Mouse (Mus musculus): Measurements from ENCODE around the gene Rpl10a.
A peak's percentile ranks its signal among the peaks of the same experiment; 100 is the strongest.
"Not testable (repeated sequence)": the region's sequence is repeated elsewhere in the genome, so short reads cannot be mapped to it uniquely, and the experiment has no call there.

The Rpl10a gene

GRCm38 (mm10) chr17:28308297-28309195, 19.7 kb upstream of the Rpl10a start:
- peak; percentile 79 for DNase-seq

DNA sequence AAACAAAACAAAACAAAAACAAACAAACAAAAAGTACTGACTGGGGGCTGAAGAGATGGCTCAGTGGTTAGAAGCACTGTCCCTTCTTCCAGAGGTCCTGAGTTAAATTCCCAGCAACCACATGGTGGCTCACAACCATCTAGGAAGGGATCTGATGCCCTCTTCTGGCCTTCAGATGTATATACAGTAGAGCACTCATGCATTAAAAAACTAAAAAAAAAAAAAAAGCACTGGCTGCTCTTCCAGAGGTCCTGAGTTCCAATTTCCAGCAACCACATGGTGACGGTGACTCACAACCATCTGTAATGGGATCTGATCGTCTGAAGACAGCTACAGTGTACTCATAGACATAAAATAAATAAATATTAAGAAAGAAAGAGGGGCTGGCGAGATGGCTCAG, 17.4 kb upstream of the Rpl10a start:
- no peak for DNase-seq

DNA sequence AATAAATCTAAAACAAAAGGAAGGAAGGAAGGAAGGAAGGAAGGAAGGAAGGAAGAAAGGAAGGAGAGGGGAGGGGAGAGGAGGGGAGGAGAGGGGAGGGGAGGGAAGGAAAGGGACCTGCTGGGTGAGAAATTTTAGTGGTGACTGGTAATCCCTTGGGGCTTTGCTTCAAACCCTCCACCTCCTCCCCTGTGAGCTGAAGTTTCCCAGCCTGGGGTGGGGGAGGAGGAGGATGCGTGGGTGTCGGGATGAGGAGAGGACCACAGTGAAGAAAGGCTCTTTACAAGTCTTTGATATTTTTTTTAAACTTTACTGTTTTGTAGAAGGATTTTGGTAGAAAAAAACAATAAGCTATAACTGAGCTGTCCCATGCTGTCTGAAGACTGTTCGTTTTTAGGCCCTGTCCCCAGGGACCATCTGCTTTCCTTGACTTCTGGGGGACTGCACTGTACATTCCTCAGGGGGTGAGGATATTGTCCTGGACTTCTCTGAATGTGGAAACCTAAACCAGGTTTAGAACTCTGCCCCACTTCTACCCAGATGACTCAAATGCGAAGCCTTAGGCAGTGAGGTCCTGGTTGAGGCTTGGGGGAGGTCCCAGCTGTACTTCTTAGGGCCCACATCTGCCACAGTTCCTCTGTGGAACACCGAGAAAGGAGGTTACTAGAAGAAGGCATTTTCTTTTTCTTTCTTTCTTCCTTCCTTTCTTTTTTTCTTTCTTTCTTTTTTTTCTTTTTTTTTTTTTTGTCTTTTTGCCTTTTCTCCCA, 16.7 kb upstream of the Rpl10a start:
- DNase-seq, result no peak

GRCm38 (mm10) chr17:28312232-28313211, 15.7 kb upstream of the Rpl10a start:
- peak; percentile 30 for DNase-seq

DNA sequence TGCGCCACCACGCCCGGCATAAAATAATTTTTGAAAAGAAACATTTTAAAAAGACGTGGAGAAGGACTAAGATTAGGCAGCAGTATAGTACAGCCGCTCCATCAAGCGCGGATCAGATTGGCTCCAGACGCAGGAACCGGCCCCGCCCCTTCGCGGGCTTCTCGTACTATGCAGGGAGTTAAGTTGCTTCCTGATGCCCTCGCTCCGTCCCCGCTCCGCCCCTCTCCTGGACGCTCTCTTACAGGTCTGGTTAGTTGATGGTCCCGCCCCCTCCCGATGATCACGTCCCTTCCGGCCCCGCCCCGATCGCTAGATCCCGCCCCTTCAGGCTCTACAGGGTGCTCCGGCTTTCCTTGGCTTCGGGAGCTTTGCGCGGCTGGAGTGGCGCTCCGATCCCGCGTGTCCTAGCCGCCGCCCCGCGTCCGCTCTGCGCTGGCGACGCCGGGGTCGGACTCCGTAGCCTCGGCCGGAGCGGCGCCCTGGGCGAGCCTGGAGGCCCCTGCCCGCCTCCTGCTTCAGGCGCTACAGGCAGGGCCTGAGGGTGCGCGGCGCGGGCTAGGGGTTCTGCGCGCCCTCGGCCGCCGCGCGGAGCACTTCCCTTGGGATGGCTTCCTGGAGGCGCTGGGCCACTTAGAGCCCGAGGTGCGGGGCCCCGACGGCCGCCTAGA, 14.9 kb upstream of the Rpl10a start, which contains the start of gene Fance:
Gene Fance, plus strand, starts transcription at position 308 of the 668 bp plus-strand sequence.
- DNase-seq, result peak; percentile 94

- no peak for DNase-seq
Observed at GRCm38 (mm10) chr17:28313880-28314225, 14.4 kb upstream of the Rpl10a start.

DNA sequence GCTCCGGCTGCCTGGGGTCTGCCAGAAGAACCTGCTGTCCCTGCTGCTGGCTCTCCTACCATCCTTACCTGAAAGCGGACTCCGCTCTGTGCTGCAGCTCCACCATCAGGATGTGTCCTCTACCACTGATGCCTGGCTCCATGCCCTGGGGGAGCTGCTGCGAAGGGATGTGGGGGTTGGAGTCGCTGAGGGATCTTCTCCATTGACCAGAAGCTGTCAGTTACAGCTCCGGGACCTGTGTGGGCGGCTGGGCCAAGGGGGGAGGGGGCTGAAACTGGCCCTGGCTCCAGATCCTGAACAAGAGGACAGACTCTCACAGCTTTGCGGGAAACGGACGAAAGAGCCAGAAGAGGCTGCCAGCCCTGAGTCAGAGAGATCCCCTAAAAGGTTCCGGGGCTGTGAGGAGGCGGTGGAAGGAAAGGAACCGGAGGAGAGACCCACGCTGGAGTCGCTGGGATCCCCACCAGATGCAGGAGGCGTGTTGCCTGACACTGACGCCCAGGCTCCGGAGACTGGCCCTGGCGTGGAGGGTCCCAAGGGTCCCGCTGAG, 12.6 kb upstream of the Rpl10a start:
- no peak for DNase-seq

GRCm38 (mm10) chr17:28316476-28316875, 11.8 kb upstream of the Rpl10a start:
- DNase-seq, result no peak

DNA sequence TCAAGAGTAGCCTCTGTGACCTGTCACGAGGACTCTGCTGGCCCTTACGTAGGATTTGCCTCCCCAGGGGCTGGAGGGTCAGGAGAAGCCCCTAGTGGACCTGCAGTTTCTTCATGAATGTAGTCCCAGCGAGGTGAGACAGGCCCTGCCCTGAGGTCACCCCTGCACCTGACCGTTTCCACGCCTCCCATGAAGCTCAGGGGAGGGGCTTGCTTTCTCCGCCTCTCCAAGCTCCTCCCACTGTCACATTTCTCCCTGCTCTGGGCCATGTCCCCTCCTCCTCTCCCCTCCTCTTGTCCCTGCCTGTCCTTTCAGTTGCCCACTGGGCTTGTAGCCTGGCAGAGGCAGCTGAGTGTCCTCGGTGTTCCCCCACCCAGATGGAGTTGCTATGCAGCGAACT, 11.2 kb upstream of the Rpl10a start:
- no peak for DNase-seq

DNA sequence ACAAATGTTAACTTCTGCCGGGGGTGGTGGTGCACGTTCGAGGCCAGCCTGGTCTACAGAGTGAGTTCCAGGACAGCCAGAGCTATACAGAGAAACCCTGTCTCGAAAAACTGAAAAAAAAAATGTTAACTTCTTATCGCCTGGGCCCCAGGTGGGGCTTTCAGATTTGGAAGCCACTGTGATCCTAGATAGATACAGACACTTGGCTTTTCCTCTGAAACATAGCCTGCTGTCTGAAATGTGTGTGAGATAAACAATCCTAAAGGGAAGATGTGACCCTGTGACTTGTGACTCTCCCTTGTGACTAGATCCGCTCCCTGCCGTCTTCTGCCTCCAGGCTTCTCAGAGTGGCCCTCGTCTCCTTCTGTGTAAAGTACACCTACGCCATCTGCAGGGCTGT, 10.5 kb upstream of the Rpl10a start:
- no peak for DNase-seq

GRCm38 (mm10) chr17:28321700-28322099, 6.6 kb upstream of the Rpl10a start:
- no peak for DNase-seq

GRCm38 (mm10) chr17:28323786-28324185, 4.5 kb upstream of the Rpl10a start:
- no peak for DNase-seq

DNA sequence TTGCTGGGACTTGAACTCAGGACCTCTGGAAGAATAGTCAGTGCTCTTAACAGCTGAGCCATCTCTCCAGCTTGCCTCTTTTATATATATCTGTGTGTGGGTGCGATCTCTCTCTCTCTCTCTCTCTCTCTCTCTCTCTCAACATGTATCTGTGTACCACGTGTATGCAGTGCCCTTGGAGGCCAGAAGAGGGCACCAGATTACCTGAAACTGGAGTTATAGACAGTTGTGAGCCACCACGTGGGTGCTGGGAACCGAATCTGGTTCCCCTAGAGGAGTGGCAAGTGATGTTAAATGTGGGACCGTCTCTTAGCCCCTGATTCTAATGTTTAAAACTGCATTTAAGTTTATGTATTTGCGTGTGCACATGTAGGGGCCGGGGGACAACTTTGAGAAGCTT, 3.9 kb upstream of the Rpl10a start:
- not testable (repeated sequence) for DNase-seq

DNA sequence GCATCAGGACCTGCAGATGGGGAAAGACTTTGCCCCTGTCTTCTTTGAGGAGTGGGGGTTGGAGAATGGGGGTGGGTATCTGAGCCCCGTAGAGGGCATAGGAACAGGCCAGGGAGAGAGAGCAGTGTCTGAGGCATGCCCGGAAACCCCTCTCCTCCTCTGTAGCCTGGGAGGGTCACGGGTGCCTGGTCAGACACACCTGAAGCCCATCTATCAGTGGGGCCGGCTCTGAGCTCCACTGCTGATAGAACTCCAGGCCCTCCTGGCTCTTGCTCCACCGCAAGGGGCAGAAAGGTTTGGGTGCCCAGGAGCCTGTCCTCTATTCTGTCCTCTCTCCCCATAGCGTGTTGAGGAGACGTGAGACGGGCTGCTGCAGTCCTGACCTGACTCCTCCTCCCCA, 2.5 kb upstream of the Rpl10a start:
- DNase-seq, result no peak

DNA sequence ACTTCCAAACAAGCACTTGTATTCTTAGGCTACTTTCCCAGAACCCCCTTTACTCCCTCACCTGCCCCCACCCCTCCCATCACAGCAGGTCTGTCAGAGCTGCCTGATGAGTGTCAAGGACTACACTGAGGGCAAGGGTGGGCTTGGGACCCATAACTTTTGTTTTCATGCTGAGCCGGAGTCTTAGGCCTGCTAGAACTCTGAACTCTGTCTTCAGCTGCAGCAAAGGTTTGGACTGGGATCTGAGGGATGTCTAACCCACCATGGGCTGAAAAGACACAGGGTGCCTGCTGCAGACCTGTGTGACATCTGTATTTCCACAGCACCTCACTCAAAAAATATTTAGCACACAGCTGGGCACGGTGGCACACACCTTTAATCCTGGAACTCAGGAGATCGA, 1.3 kb upstream of the Rpl10a start:
- DNase-seq, result no peak

DNA sequence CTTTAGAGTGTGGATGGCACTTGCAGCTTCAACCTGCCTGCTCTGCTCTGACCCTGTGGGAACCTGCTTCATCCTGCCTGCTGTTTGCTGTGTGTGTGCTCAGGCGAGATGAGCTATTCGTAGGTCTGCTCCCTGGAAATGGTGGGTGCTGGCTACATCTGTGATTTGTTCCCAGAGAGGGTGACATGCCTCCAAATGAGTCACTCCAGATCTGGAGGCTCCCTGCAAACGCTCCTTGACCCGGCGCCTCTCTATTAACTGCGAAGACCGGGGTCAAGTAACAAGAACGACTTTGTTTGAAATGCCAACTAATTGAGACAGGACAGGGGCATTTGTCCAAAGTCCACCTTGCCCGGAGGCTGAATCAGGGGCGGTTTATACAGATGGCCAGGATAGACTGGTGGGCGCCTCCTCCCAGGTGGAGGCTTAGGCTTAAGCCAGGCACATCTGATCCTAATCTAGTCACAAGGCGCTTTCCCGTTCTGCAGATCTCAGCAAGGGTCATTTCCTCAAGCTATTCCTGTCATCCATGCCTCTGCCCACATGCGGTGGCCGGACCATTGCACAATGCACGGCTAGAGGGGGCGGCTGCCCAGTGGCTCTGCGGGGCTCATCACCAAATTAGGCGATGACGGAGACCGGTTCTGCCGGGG, 472 bp upstream of the Rpl10a start:
- no peak for DNase-seq

DNA sequence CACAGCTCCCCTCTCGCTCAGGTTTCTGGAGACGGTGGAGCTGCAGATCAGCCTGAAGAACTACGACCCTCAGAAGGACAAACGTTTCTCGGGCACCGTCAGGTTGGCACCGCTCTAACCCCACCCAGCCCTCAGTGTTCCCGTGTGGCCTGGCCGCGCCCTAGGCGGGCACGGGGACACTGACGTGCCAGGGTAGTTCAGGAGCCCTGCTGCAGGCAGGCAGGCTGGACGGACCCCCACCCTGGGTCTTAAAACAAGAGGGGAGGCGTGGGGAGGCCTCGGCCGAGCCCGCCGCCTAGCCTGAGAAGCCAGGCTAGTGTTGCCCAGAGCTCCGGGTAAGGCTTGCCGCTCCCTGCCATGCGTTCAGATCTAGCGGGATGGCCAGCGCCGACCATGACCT, 675 bp downstream of the Rpl10a start:
- DNase-seq, result no peak

GRCm38 (mm10) chr17:28329503-28330231, 1.4 kb downstream of the Rpl10a start:
- no peak for DNase-seq

DNA sequence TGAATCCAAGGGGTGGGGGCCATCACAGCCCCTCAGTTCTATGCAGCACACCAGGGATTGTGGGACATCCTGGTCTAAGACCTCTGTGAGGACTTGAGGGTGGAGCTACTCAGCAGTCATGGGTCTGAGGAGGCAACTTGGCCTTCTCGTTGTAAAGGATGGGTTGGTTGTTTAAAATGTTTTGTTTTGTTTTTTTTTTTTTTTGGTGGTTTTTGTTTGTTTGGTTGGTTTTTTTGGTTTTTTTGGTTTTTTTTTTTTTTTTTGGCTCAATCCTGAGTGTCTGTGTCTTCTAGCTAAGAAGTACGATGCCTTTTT, 1.9 kb downstream of the Rpl10a start:
- DNase-seq, result no peak

DNA sequence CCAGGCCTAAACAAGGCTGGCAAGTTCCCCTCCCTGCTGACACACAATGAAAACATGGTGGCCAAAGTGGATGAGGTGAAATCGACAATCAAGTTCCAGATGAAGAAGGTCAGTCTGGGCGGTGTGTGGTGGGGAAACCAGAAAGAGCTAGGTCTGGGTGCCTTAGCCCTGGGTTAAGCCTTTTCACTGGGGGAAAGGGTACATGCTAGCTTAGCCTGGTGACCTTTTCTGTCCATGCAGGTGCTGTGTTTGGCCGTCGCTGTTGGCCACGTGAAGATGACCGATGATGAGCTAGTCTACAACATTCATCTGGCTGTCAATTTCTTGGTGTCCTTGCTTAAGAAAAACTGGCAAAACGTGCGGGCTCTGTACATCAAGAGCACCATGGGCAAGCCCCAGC, 2.3 kb downstream of the Rpl10a start:
- not testable (repeated sequence) for DNase-seq
